Mouse (Mus musculus) layer of hippocampus, postnatal 25 days (tissue): ENCODE measurements at regions not wholly inside any gene's neighbourhood (a gene's known extent, or its start where the extent isn't known, plus 50 kb on each side); places are given as distances from the start of the nearest gene placed in this dataset.

Experiments
- DNase-seq, 2 experiments: peaks; one replicate each; pipeline ENCODE4 v3.0.0; 2022; ENCODE audit warnings: mixed read lengths in 2 of 2, low spot score in 1 of 2; ENCODE audit errors: extremely low spot score in 1 of 2

GRCm38 (mm10) chr8:79522040-79522439 lies 117.4 kb upstream of the Otud4 start:
- DNase-seq, result no peak

GRCm38 (mm10) chr8:79518966-79519365 lies 119.6 kb upstream of the Smad1 start:
- DNase-seq, result no peak

- no peak for DNase-seq
Measured at GRCm38 (mm10) chr8:79515282-79515783, 116.0 kb upstream of the Smad1 start.

- DNase-seq, result no peak
Measured at GRCm38 (mm10) chr8:79514655-79515278, 115.4 kb upstream of the Smad1 start.

- no peak for DNase-seq
Measured at GRCm38 (mm10) chr8:79508597-79508996, 109.3 kb upstream of the Smad1 start.

GRCm38 (mm10) chr8:79505381-79505780 lies 106.1 kb upstream of the Smad1 start:
- DNase-seq, result no peak

- DNase-seq, result no peak
Measured at GRCm38 (mm10) chr8:79503906-79504305, 104.6 kb upstream of the Smad1 start.

- no peak for DNase-seq
Measured at GRCm38 (mm10) chr8:79502062-79502461, 102.7 kb upstream of the Smad1 start.

GRCm38 (mm10) chr8:79501238-79501637 lies 101.9 kb upstream of the Smad1 start:
- no peak for DNase-seq

GRCm38 (mm10) chr8:79499258-79499657 lies 99.9 kb upstream of the Smad1 start:
- no peak for DNase-seq

- DNase-seq, result no peak
Measured at GRCm38 (mm10) chr8:79498611-79499010, 99.3 kb upstream of the Smad1 start.

- DNase-seq, result no peak
Measured at GRCm38 (mm10) chr8:79491156-79491698, 91.9 kb upstream of the Smad1 start.

- no peak for DNase-seq
Measured at GRCm38 (mm10) chr8:79490739-79491138, 91.4 kb upstream of the Smad1 start.

GRCm38 (mm10) chr8:79488861-79489260 lies 89.5 kb upstream of the Smad1 start:
- DNase-seq, result peak in 1 of 2 experiments; percentile 34

- no peak for DNase-seq
Measured at GRCm38 (mm10) chr8:79487597-79487996, 88.3 kb upstream of the Smad1 start.

GRCm38 (mm10) chr8:79479326-79479725 lies 80.0 kb upstream of the Smad1 start:
- DNase-seq, result no peak

GRCm38 (mm10) chr8:79476012-79476411 lies 76.7 kb upstream of the Smad1 start:
- no peak for DNase-seq

GRCm38 (mm10) chr8:79474679-79475078 lies 75.4 kb upstream of the Smad1 start:
- DNase-seq, result no peak

- no peak for DNase-seq
Measured at GRCm38 (mm10) chr8:79452101-79452500, 52.8 kb upstream of the Smad1 start.

GRCm38 (mm10) chr8:79449453-79449852 lies 50.1 kb upstream of the Smad1 start:
- DNase-seq, result no peak
